Mouse (Mus musculus) embryonic facial prominence, embryonic 13.5 days (tissue): ENCODE results near the gene D430041D05Rik. TPM values are rescaled to one million over a fixed set of nuclear protein-coding genes. Genes with fewer than 3 reads are reported as not detected.

Source experiments
- ATAC-seq: fragments of 200-750 bp; cut with Nextera tagmentation; 2 replicates; pipeline ENCODE4 v1.8.0; 2017; ENCODE audit warnings: low read depth; ENCODE audit not compliant: insufficient number of reproducible peaks, insufficient read depth, low FRiP score, low TSS enrichment
- H3K27ac ChIP-seq: fragments of 300-500 bp; sonication (generic); 2 replicates; pipeline ENCODE4 v1.5.1; 2015; ENCODE audit warnings: moderate library complexity, mild to moderate bottlenecking, inconsistent platforms
- H3K27me3 ChIP-seq: fragments of 300-500 bp; sonication (generic); 2 replicates; pipeline ENCODE4 v1.6.1; 2015; ENCODE audit warnings: mild to moderate bottlenecking, inconsistent platforms
- H3K36me3 ChIP-seq: fragments of 300-500 bp; sonication (generic); 2 replicates; pipeline ENCODE4 v1.6.1; 2015; ENCODE audit warnings: mild to moderate bottlenecking, inconsistent platforms
- H3K4me1 ChIP-seq: fragments of 300-500 bp; sonication (generic); 2 replicates; pipeline ENCODE4 v1.6.1; 2015; ENCODE audit warnings: inconsistent platforms
- H3K4me2 ChIP-seq: fragments of 300-500 bp; sonication (generic); 2 replicates; pipeline ENCODE4 v1.6.1; 2015; ENCODE audit warnings: moderate library complexity, mild to moderate bottlenecking, inconsistent platforms
- H3K4me3 ChIP-seq: fragments of 300-500 bp; sonication (generic); 2 replicates; pipeline ENCODE4 v1.5.1; 2015; ENCODE audit warnings: mild to moderate bottlenecking, inconsistent platforms
- H3K9ac ChIP-seq: fragments of 300-500 bp; sonication (generic); 2 replicates; pipeline ENCODE4 v1.6.1; 2015; ENCODE audit warnings: mild to moderate bottlenecking, inconsistent platforms
- H3K9me3 ChIP-seq: fragments of 300-500 bp; sonication (generic); 2 replicates; pipeline ENCODE4 v1.6.1; 2016; ENCODE audit warnings: inconsistent platforms
- WGBS: fragments of 180-500 bp; shearing (Covaris S2); methylation state at CpG from one replicate; pipeline ENCODE4 v1.1.7; 2015; ENCODE audit warnings: mixed read lengths; 5-methylcytosine and 5-hydroxymethylcytosine counted together
- polyA plus RNA-seq: library from polyadenylated mRNA; unstranded; fragments of >200 nt; fragmentation: Nextera tagmentation; extraction: Ambion mirVana; gene quantifications from 2 replicates; pipeline ENCODE4 v1.2.1, GENCODE M21; 2015

Gene D430041D05Rik
- 0.58 and 0.80 TPM in 2 replicates for polyA plus RNA-seq

- peak within 1 kb of the TSS; percentile 67 for H3K4me3 ChIP-seq
- no peak within 1 kb of the TSS for H3K27ac ChIP-seq
- peak within 1 kb of the TSS; percentile 100 for H3K4me2 ChIP-seq
- peak within 1 kb of the TSS; percentile 72 for H3K9ac ChIP-seq
- peaks cover 82% of the 10 kb centered on the region for H3K27me3 ChIP-seq
- H3K9me3 ChIP-seq, result no peaks in the 10 kb centered on the region
- ATAC-seq, result no peak
- WGBS, result 61% methylated on average over 4 of the region's 4 CpGs
- peaks cover 18% of the 10 kb centered on the region for H3K4me1 ChIP-seq
- H3K36me3 ChIP-seq, result no peaks in the 10 kb centered on the region
Observed at GRCm38 (mm10) chr2:104410963-104411545, at the start of gene D430041D05Rik. TSS of gene D430041D05Rik (minus strand) at chr2:104411013.

GRCm38 (mm10) chr2:104460021-104460420 lies 49.2 kb upstream of the D430041D05Rik start:
- Histone ChIP-seq H3K4me3 (no peak overlapping the region), H3K9me3 (no peaks in the 10 kb centered on the region), H3K36me3 (no peaks in the 10 kb centered on the region), H3K4me1 (peaks cover 16% of the 10 kb centered on the region), H3K27ac (no peak overlapping the region), H3K4me2 (no peak overlapping the region), H3K9ac (no peak overlapping the region), H3K27me3 (no peaks in the 10 kb centered on the region)
- 70% methylated on average over 3 of the region's 3 CpGs for WGBS
- ATAC-seq, result no peak

GRCm38 (mm10) chr2:104458569-104459332 lies 47.9 kb upstream of the D430041D05Rik start:
- Histone ChIP-seq H3K27me3 (no peaks in the 10 kb centered on the region), H3K9ac (no peak overlapping the region), H3K4me2 (no peak overlapping the region), H3K4me1 (peaks cover 16% of the 10 kb centered on the region), H3K9me3 (no peaks in the 10 kb centered on the region), H3K36me3 (no peaks in the 10 kb centered on the region), H3K4me3 (no peak overlapping the region), H3K27ac (no peak overlapping the region)
- 79% methylated on average over 8 of the region's 8 CpGs for WGBS
- no peak for ATAC-seq

- 71% methylated on average over 3 of the region's 3 CpGs for WGBS
- Histone ChIP-seq H3K9ac (no peak overlapping the region), H3K4me1 (peaks cover 16% of the 10 kb centered on the region), H3K9me3 (no peaks in the 10 kb centered on the region), H3K4me2 (no peak overlapping the region), H3K27ac (no peak overlapping the region), H3K4me3 (no peak overlapping the region), H3K27me3 (no peaks in the 10 kb centered on the region), H3K36me3 (no peaks in the 10 kb centered on the region)
- no peak for ATAC-seq
Observed at GRCm38 (mm10) chr2:104457106-104457505, 46.3 kb upstream of the D430041D05Rik start.

GRCm38 (mm10) chr2:104450685-104451084 lies 39.9 kb upstream of the D430041D05Rik start:
- no peak overlapping the region for H3K4me2 ChIP-seq
- no peaks in the 10 kb centered on the region for H3K27me3 ChIP-seq
- ATAC-seq, result no peak
- peaks cover 6% of the 10 kb centered on the region; the same call in 1 of the 2 replicates for H3K4me1 ChIP-seq
- WGBS, result 84% methylated on average over 3 of the region's 3 CpGs
- no peaks in the 10 kb centered on the region for H3K9me3 ChIP-seq
- H3K36me3 ChIP-seq, result no peaks in the 10 kb centered on the region
- H3K27ac ChIP-seq, result no peak overlapping the region
- no peak overlapping the region for H3K4me3 ChIP-seq
- no peak overlapping the region for H3K9ac ChIP-seq

GRCm38 (mm10) chr2:104449191-104449590 lies 38.4 kb upstream of the D430041D05Rik start:
- no peak overlapping the region for H3K4me3 ChIP-seq
- H3K4me2 ChIP-seq, result no peak overlapping the region
- H3K9me3 ChIP-seq, result no peaks in the 10 kb centered on the region
- 0 out of 2 replicates have a peak, but pooled peaks cover 5% of the 10 kb centered on the region for H3K36me3 ChIP-seq
- H3K27me3 ChIP-seq, result no peaks in the 10 kb centered on the region
- H3K9ac ChIP-seq, result no peak overlapping the region
- peaks cover 6% of the 10 kb centered on the region; the same call in 1 of the 2 replicates for H3K4me1 ChIP-seq
- WGBS, result 86% methylated on average over 1 of the region's 1 CpGs
- ATAC-seq, result no peak
- no peak overlapping the region for H3K27ac ChIP-seq

GRCm38 (mm10) chr2:104448201-104448600 lies 37.4 kb upstream of the D430041D05Rik start:
- Histone ChIP-seq H3K27ac (no peak overlapping the region), H3K27me3 (no peaks in the 10 kb centered on the region), H3K4me3 (no peak overlapping the region), H3K9ac (no peak overlapping the region), H3K36me3 (peaks cover 7% of the 10 kb centered on the region; the same call in 1 of the 2 replicates), H3K9me3 (no peaks in the 10 kb centered on the region), H3K4me1 (peaks cover 6% of the 10 kb centered on the region; the same call in 1 of the 2 replicates), H3K4me2 (no peak overlapping the region)
- no peak for ATAC-seq
- 84% methylated on average over 4 of the region's 4 CpGs for WGBS

- no peak for ATAC-seq
- H3K9ac ChIP-seq, result no peak overlapping the region
- H3K4me1 ChIP-seq, result peaks cover 6% of the 10 kb centered on the region; the same call in 1 of the 2 replicates
- H3K27ac ChIP-seq, result no peak overlapping the region
- H3K27me3 ChIP-seq, result no peaks in the 10 kb centered on the region
- 64% methylated on average over 1 of the region's 1 CpGs for WGBS
- H3K4me3 ChIP-seq, result no peak overlapping the region
- peaks cover 9% of the 10 kb centered on the region for H3K36me3 ChIP-seq
- no peaks in the 10 kb centered on the region for H3K9me3 ChIP-seq
- no peak overlapping the region for H3K4me2 ChIP-seq
Observed at GRCm38 (mm10) chr2:104446016-104446415, 35.2 kb upstream of the D430041D05Rik start.

GRCm38 (mm10) chr2:104444776-104445175 lies 34.0 kb upstream of the D430041D05Rik start:
- Histone ChIP-seq H3K27me3 (no peaks in the 10 kb centered on the region), H3K27ac (no peak overlapping the region), H3K4me1 (peaks cover 6% of the 10 kb centered on the region; the same call in 1 of the 2 replicates), H3K36me3 (peaks cover 17% of the 10 kb centered on the region), H3K4me3 (no peak overlapping the region), H3K4me2 (no peak overlapping the region), H3K9me3 (no peaks in the 10 kb centered on the region), H3K9ac (no peak overlapping the region)
- ATAC-seq, result peak; percentile 43; the same call in 1 of the 2 replicates
- WGBS, result 36% methylated on average over 2 of the region's 2 CpGs

- H3K27me3 ChIP-seq, result no peaks in the 10 kb centered on the region
- peaks cover 29% of the 10 kb centered on the region for H3K36me3 ChIP-seq
- H3K9me3 ChIP-seq, result no peaks in the 10 kb centered on the region
- no peak overlapping the region for H3K4me2 ChIP-seq
- no peak overlapping the region for H3K27ac ChIP-seq
- H3K9ac ChIP-seq, result no peak overlapping the region
- no peak overlapping the region for H3K4me3 ChIP-seq
- no peaks in the 10 kb centered on the region for H3K4me1 ChIP-seq
- no peak for ATAC-seq
- 62% methylated on average over 4 of the region's 4 CpGs for WGBS
Observed at GRCm38 (mm10) chr2:104442341-104442740, 31.5 kb upstream of the D430041D05Rik start.

GRCm38 (mm10) chr2:104436226-104436625 lies 25.4 kb upstream of the D430041D05Rik start:
- WGBS, result 90% methylated on average over 3 of the region's 3 CpGs
- ATAC-seq, result no peak
- Histone ChIP-seq H3K27ac (no peak overlapping the region), H3K9me3 (no peaks in the 10 kb centered on the region), H3K36me3 (peaks cover 68% of the 10 kb centered on the region), H3K9ac (no peak overlapping the region), H3K27me3 (no peaks in the 10 kb centered on the region), H3K4me2 (no peak overlapping the region), H3K4me1 (no peaks in the 10 kb centered on the region), H3K4me3 (no peak overlapping the region)

- no peak overlapping the region for H3K27ac ChIP-seq
- ATAC-seq, result no peak
- 87% methylated on average over 6 of the region's 6 CpGs for WGBS
- H3K4me1 ChIP-seq, result no peaks in the 10 kb centered on the region
- no peak overlapping the region for H3K4me2 ChIP-seq
- peaks cover 58% of the 10 kb centered on the region for H3K36me3 ChIP-seq
- no peaks in the 10 kb centered on the region for H3K27me3 ChIP-seq
- no peaks in the 10 kb centered on the region for H3K9me3 ChIP-seq
- no peak overlapping the region for H3K4me3 ChIP-seq
- no peak overlapping the region for H3K9ac ChIP-seq
Observed at GRCm38 (mm10) chr2:104431067-104431466, 20.3 kb upstream of the D430041D05Rik start.
